In genomic region chr6:42545451-42545885, GRCm38 (mm10) we compare ENCODE assay signal across 16 mouse cellular contexts. TPM values are rescaled to one million over a fixed set of nuclear protein-coding genes. Genes with fewer than 3 reads are reported as not detected.
DNase-seq lines count a peak whose midpoint lies in the region; ATAC-seq and TF ChIP-seq lines count a peak whose summit lies in the region.
"Had no signal": no experiment of that assay in that cellular context is flagged by ENCODE, and none has a peak within 500 bp of the region (broad histone marks: within the 10 kb centered on the region; RNA-seq: fewer than 3 reads in every experiment).

No protein-coding gene starts in this region.

- H3K27me3 ChIP-seq in forebrain, embryonic 13.5 days = no peaks in the 10 kb centered on the region
- no peaks in the 10 kb centered on the region for H3K27me3 ChIP-seq in forebrain, embryonic 12.5 days
- H3K27me3 ChIP-seq in kidney, postnatal 0 days (ENCODE audit: insufficient read depth, low read length) = no peaks in the 10 kb centered on the region
- no peaks in the 10 kb centered on the region for H3K27me3 ChIP-seq in lung, postnatal 0 days (replicated peaks; ENCODE audit: insufficient read depth, low read length)
- H3K27me3 ChIP-seq: neural tube, embryonic 12.5 days had no signal

- no peak overlapping the region for H3K27ac ChIP-seq in forebrain, embryonic 13.5 days
- no peak overlapping the region for H3K27ac ChIP-seq in forebrain, embryonic 12.5 days
- no peak overlapping the region for H3K27ac ChIP-seq in kidney, postnatal 0 days
- H3K27ac ChIP-seq in lung, postnatal 0 days (ENCODE audit: low read length) = 0 out of 2 replicates have a peak overlapping the region, but pooled peaks have one; percentile 0
- H3K27ac ChIP-seq: macrophage; neural tube, embryonic 12.5 days had no signal

- peak; percentile 33 for DNase-seq in kidney, postnatal 0 days (ENCODE audit: low spot score)
- no peak for DNase-seq in kidney, postnatal 10 days
- DNase-seq in brain, adult 2 months (ENCODE audit: low read depth, low spot score) = peak; percentile 43
- peak; percentile 58 for DNase-seq in lung, postnatal 0 days (ENCODE audit: low spot score)
- no peak for DNase-seq in left cerebral cortex, adult 11 months (ENCODE audit: low spot score)
- no peak for DNase-seq in cerebellum, postnatal 10 days
- DNase-seq: layer of hippocampus, adult 9-11 months; retina, postnatal 1 day had no signal

- ATAC-seq in forebrain, embryonic 13.5 days = 0 out of 2 replicates have a peak, but pooled peaks have one; percentile 45
- no peak for ATAC-seq in forebrain, embryonic 12.5 days (ENCODE audit: low FRiP score)
- ATAC-seq in kidney, postnatal 0 days (replicated peaks; ENCODE audit: low FRiP score, low read depth) = no peak
- ATAC-seq in lung, postnatal 0 days = peak; percentile 46
- ATAC-seq: inflammation-experienced regulatory T-cells, adult 6 months had no signal

- no peaks in the 10 kb centered on the region for H3K4me1 ChIP-seq in forebrain, embryonic 13.5 days
- no peaks in the 10 kb centered on the region for H3K4me1 ChIP-seq in forebrain, embryonic 12.5 days
- H3K4me1 ChIP-seq in kidney, postnatal 0 days (replicated peaks; ENCODE audit: insufficient read depth, low read length) = no peaks in the 10 kb centered on the region
- H3K4me1 ChIP-seq in lung, postnatal 0 days (ENCODE audit: insufficient read depth, low read depth, low read length) = no peaks in the 10 kb centered on the region
- H3K4me1 ChIP-seq: neural tube, embryonic 12.5 days had no signal

- no peaks in the 10 kb centered on the region for H3K36me3 ChIP-seq in forebrain, embryonic 13.5 days (ENCODE audit: poor library complexity, severe bottlenecking)
- no peaks in the 10 kb centered on the region for H3K36me3 ChIP-seq in forebrain, embryonic 12.5 days (replicated peaks)
- no peaks in the 10 kb centered on the region for H3K36me3 ChIP-seq in kidney, postnatal 0 days (ENCODE audit: insufficient read depth, low read length)
- no peaks in the 10 kb centered on the region for H3K36me3 ChIP-seq in lung, postnatal 0 days (ENCODE audit: insufficient read depth, low read length)
- H3K36me3 ChIP-seq: neural tube, embryonic 12.5 days had no signal

- no peak overlapping the region for H3K4me3 ChIP-seq in forebrain, embryonic 13.5 days
- H3K4me3 ChIP-seq in forebrain, embryonic 12.5 days (replicated peaks) = no peak overlapping the region
- H3K4me3 ChIP-seq in kidney, postnatal 0 days (replicated peaks; ENCODE audit: low read depth, low read length) = no peak overlapping the region
- no peak overlapping the region for H3K4me3 ChIP-seq in lung, postnatal 0 days (ENCODE audit: low read depth, low read length)
- H3K4me3 ChIP-seq: erythroblast, embryonic 14.5 days; neural tube, embryonic 12.5 days had no signal

- no peaks in the 10 kb centered on the region for H3K9me3 ChIP-seq in forebrain, embryonic 13.5 days (replicated peaks)
- no peaks in the 10 kb centered on the region for H3K9me3 ChIP-seq in forebrain, embryonic 12.5 days
- no peaks in the 10 kb centered on the region for H3K9me3 ChIP-seq in kidney, postnatal 0 days (replicated peaks; ENCODE audit: low read length)
- H3K9me3 ChIP-seq in lung, postnatal 0 days (ENCODE audit: low read length) = no peaks in the 10 kb centered on the region
- H3K9me3 ChIP-seq: neural tube, embryonic 12.5 days had no signal

- 46% methylated on average over 2 of the region's 2 CpGs for WGBS in forebrain, embryonic 13.5 days
- 66% methylated on average over 2 of the region's 2 CpGs for WGBS in forebrain, embryonic 12.5 days
- 42% methylated on average over 2 of the region's 2 CpGs for WGBS in kidney, postnatal 0 days
- 35% methylated on average over 2 of the region's 2 CpGs for WGBS in lung, postnatal 0 days

- TF ChIP-seq CTCF in kidney, postnatal 0 days (IDR thresholded peaks at IDR 0.05; ENCODE audit: low read depth) = no peak
- no peak for TF ChIP-seq CTCF in lung, postnatal 0 days (IDR thresholded peaks at IDR 0.05)

- TF ChIP-seq EP300 in lung, postnatal 0 days (IDR thresholded peaks at IDR 0.05) = no peak

- H3K9ac ChIP-seq in forebrain, embryonic 13.5 days = no peak overlapping the region
- H3K9ac ChIP-seq in forebrain, embryonic 12.5 days = no peak overlapping the region
- H3K9ac ChIP-seq in kidney, postnatal 0 days (ENCODE audit: low read depth, low read length) = no peak overlapping the region
- no peak overlapping the region for H3K9ac ChIP-seq in lung, postnatal 0 days (replicated peaks; ENCODE audit: low read depth)
- H3K9ac ChIP-seq: neural tube, embryonic 12.5 days had no signal

- H3K4me2 ChIP-seq in forebrain, embryonic 13.5 days = no peak overlapping the region
- no peak overlapping the region for H3K4me2 ChIP-seq in forebrain, embryonic 12.5 days
- no peak overlapping the region for H3K4me2 ChIP-seq in kidney, postnatal 0 days (ENCODE audit: low read length)
- no peak overlapping the region for H3K4me2 ChIP-seq in lung, postnatal 0 days (replicated peaks; ENCODE audit: low read depth, low read length)
- H3K4me2 ChIP-seq: neural tube, embryonic 12.5 days had no signal

RNA-seq across cellular contexts. Expression of gene Olfr455, which starts 1.9 kb away (rescaled TPM):
- not detected in 2 replicates for polyA plus RNA-seq in forebrain, embryonic 13.5 days (2015; fragmentation: Nextera tagmentation; extraction: Ambion mirVana)
- polyA plus RNA-seq in forebrain, embryonic 12.5 days (2016; fragmentation: Nextera tagmentation; extraction: Ambion mirVana) = not detected in 2 replicates
- polyA plus RNA-seq in kidney, postnatal 0 days (2015; fragmentation: Nextera tagmentation; extraction: Ambion mirVana) = not detected in 2 replicates
- polyA plus RNA-seq in lung, postnatal 0 days (2015; fragmentation: Nextera tagmentation; extraction: Ambion mirVana) = 0.04 and 0.13 TPM in 2 replicates
- polyA plus RNA-seq: erythroblast, embryonic 14.5 days; gonadal fat pad, adult 2 months; inflammation-experienced regulatory T-cells, adult 6 months; limb, embryonic 11.5 days; macrophage; neural tube, embryonic 12.5 days had no signal

RNA-seq across cellular contexts. Expression of gene Tcaf3, which starts 52.0 kb away (rescaled TPM):
- polyA plus RNA-seq in forebrain, embryonic 13.5 days (2015; fragmentation: Nextera tagmentation; extraction: Ambion mirVana) = 0.06 TPM in 1 of 2 replicates, not detected in the other
- polyA plus RNA-seq in forebrain, embryonic 12.5 days (2016; fragmentation: Nextera tagmentation; extraction: Ambion mirVana) = not detected in 2 replicates
- not detected in 2 replicates for polyA plus RNA-seq in kidney, postnatal 0 days (2015; fragmentation: Nextera tagmentation; extraction: Ambion mirVana)
- polyA plus RNA-seq in lung, postnatal 0 days (2015; fragmentation: Nextera tagmentation; extraction: Ambion mirVana) = 0.05 TPM in 1 of 2 replicates, not detected in the other
- polyA plus RNA-seq: erythroblast, embryonic 14.5 days; gonadal fat pad, adult 2 months; inflammation-experienced regulatory T-cells, adult 6 months; limb, embryonic 11.5 days; macrophage; neural tube, embryonic 12.5 days had no signal

RNA-seq across cellular contexts. Expression of gene Olfr456, which starts 58.5 kb away (rescaled TPM):
- not detected in 2 replicates for polyA plus RNA-seq in forebrain, embryonic 13.5 days (2015; fragmentation: Nextera tagmentation; extraction: Ambion mirVana)
- polyA plus RNA-seq in forebrain, embryonic 12.5 days (2016; fragmentation: Nextera tagmentation; extraction: Ambion mirVana) = not detected in 2 replicates
- not detected in 2 replicates for polyA plus RNA-seq in kidney, postnatal 0 days (2015; fragmentation: Nextera tagmentation; extraction: Ambion mirVana)
- 0.30 and 0.33 TPM in 2 replicates for polyA plus RNA-seq in lung, postnatal 0 days (2015; fragmentation: Nextera tagmentation; extraction: Ambion mirVana)
- polyA plus RNA-seq: erythroblast, embryonic 14.5 days; gonadal fat pad, adult 2 months; inflammation-experienced regulatory T-cells, adult 6 months; limb, embryonic 11.5 days; macrophage; neural tube, embryonic 12.5 days had no signal

Comparison
In these comparisons a context has a peak if more than half of its experiments do, and no peak if none do; other contexts are left out.
1. ATAC-seq: peak in forebrain, embryonic 13.5 days (single experiment) and lung, postnatal 0 days (single experiment); none in forebrain, embryonic 12.5 days (single experiment) and kidney, postnatal 0 days (single experiment).
2. DNase-seq: peak in kidney, postnatal 0 days (single experiment), brain, adult 2 months (single experiment) and lung, postnatal 0 days (single experiment); none in kidney, postnatal 10 days (single experiment), left cerebral cortex, adult 11 months (single experiment) and cerebellum, postnatal 10 days (0 of 2).